Mouse (Mus musculus): ENCODE measurements at regions not wholly inside any gene's neighbourhood (a gene's known extent, or its start where the extent isn't known, plus 50 kb on each side); places are given as distances from the start of the nearest gene placed in this dataset.

GRCm38 (mm10) chr12:70696256-70696655 is 129.1 kb upstream of the Frmd6 start:
- Histone ChIP-seq H3K9ac (ENCODE audit: low read depth, low read length) (no peak overlapping the region), H3K9me3 (ENCODE audit: control insufficient read depth, low read length) (no peaks in the 10 kb centered on the region), H3K4me3 (ENCODE audit: low read depth, low read length) (no peak overlapping the region), H3K27me3 (replicated peaks; ENCODE audit: control insufficient read depth, insufficient read depth, low read length) (no peaks in the 10 kb centered on the region), H3K27ac (ENCODE audit: low read depth, low read length) (no peak overlapping the region), H3K4me1 (replicated peaks; ENCODE audit: control insufficient read depth, insufficient read depth, low read length) (no peaks in the 10 kb centered on the region), H3K4me2 (no peak overlapping the region), H3K36me3 (ENCODE audit: control insufficient read depth, insufficient read depth, low read length) (no peaks in the 10 kb centered on the region)
- WGBS: 81% methylated on average over 6 of the region's 6 CpGs
- DNase-seq (ENCODE audit: low spot score) (no peak), ATAC-seq (replicated peaks; ENCODE audit: low FRiP score) (no peak)

- Histone ChIP-seq H3K4me1 (replicated peaks; ENCODE audit: control insufficient read depth, insufficient read depth, low read length) (no peaks in the 10 kb centered on the region), H3K36me3 (ENCODE audit: control insufficient read depth, insufficient read depth, low read length) (no peaks in the 10 kb centered on the region), H3K9me3 (ENCODE audit: control insufficient read depth, low read length) (no peaks in the 10 kb centered on the region), H3K9ac (ENCODE audit: low read depth, low read length) (no peak overlapping the region), H3K27me3 (replicated peaks; ENCODE audit: control insufficient read depth, insufficient read depth, low read length) (no peaks in the 10 kb centered on the region), H3K27ac (ENCODE audit: low read depth, low read length) (no peak overlapping the region), H3K4me3 (ENCODE audit: low read depth, low read length) (no peak overlapping the region), H3K4me2 (no peak overlapping the region)
- no peak for ATAC-seq (replicated peaks; ENCODE audit: low FRiP score)
- 77% methylated on average over 6 of the region's 6 CpGs for WGBS
- DNase-seq (ENCODE audit: low spot score): no peak
Observed at GRCm38 (mm10) chr12:70698466-70698865, 126.8 kb upstream of the Frmd6 start.

GRCm38 (mm10) chr12:70702473-70702872 is 122.8 kb upstream of the Frmd6 start:
- Histone ChIP-seq H3K4me3 (ENCODE audit: low read depth, low read length) (no peak overlapping the region), H3K9ac (ENCODE audit: low read depth, low read length) (no peak overlapping the region), H3K9me3 (ENCODE audit: control insufficient read depth, low read length) (no peaks in the 10 kb centered on the region), H3K27me3 (replicated peaks; ENCODE audit: control insufficient read depth, insufficient read depth, low read length) (no peaks in the 10 kb centered on the region), H3K27ac (ENCODE audit: low read depth, low read length) (no peak overlapping the region), H3K36me3 (ENCODE audit: control insufficient read depth, insufficient read depth, low read length) (no peaks in the 10 kb centered on the region), H3K4me1 (replicated peaks; ENCODE audit: control insufficient read depth, insufficient read depth, low read length) (no peaks in the 10 kb centered on the region), H3K4me2 (no peak overlapping the region)
- DNase-seq (ENCODE audit: low spot score) (no peak), ATAC-seq (replicated peaks; ENCODE audit: low FRiP score) (no peak)
- WGBS: 73% methylated on average over 5 of the region's 5 CpGs

- DNase-seq (ENCODE audit: low spot score) (no peak), ATAC-seq (replicated peaks; ENCODE audit: low FRiP score) (0 out of 2 replicates have a peak, but pooled peaks have one; percentile 43)
- H3K4me1 ChIP-seq (replicated peaks; ENCODE audit: control insufficient read depth, insufficient read depth, low read length): peaks cover 3% of the 10 kb centered on the region; the same call in 1 of the 2 replicates
- 78% methylated on average over 11 of the region's 11 CpGs for WGBS
- H3K36me3 ChIP-seq (ENCODE audit: control insufficient read depth, insufficient read depth, low read length): no peaks in the 10 kb centered on the region
- no peak overlapping the region for H3K4me3 ChIP-seq (ENCODE audit: low read depth, low read length)
- H3K27me3 ChIP-seq (replicated peaks; ENCODE audit: control insufficient read depth, insufficient read depth, low read length): no peaks in the 10 kb centered on the region
- H3K9me3 ChIP-seq (ENCODE audit: control insufficient read depth, low read length): no peaks in the 10 kb centered on the region
- no peak overlapping the region for H3K9ac ChIP-seq (ENCODE audit: low read depth, low read length)
- H3K4me2 ChIP-seq: no peak overlapping the region
- H3K27ac ChIP-seq (ENCODE audit: low read depth, low read length): no peak overlapping the region
Observed at GRCm38 (mm10) chr12:70706806-70707628, 118.3 kb upstream of the Frmd6 start.

GRCm38 (mm10) chr12:70707629-70708289 is 117.6 kb upstream of the Frmd6 start:
- H3K4me2 ChIP-seq: no peak overlapping the region
- H3K27ac ChIP-seq (ENCODE audit: low read depth, low read length): peak overlapping the region; percentile 48; the same call in 1 of the 2 replicates
- peaks cover 3% of the 10 kb centered on the region; the same call in 1 of the 2 replicates for H3K4me1 ChIP-seq (replicated peaks; ENCODE audit: control insufficient read depth, insufficient read depth, low read length)
- H3K9ac ChIP-seq (ENCODE audit: low read depth, low read length): no peak overlapping the region
- peak; percentile 64 for ATAC-seq (replicated peaks; ENCODE audit: low FRiP score)
- no peaks in the 10 kb centered on the region for H3K27me3 ChIP-seq (replicated peaks; ENCODE audit: control insufficient read depth, insufficient read depth, low read length)
- no peak for DNase-seq (ENCODE audit: low spot score)
- H3K36me3 ChIP-seq (ENCODE audit: control insufficient read depth, insufficient read depth, low read length): no peaks in the 10 kb centered on the region
- no peaks in the 10 kb centered on the region for H3K9me3 ChIP-seq (ENCODE audit: control insufficient read depth, low read length)
- WGBS: 47% methylated on average over 6 of the region's 6 CpGs
- H3K4me3 ChIP-seq (ENCODE audit: low read depth, low read length): no peak overlapping the region

GRCm38 (mm10) chr12:70708290-70708668 is 117.0 kb upstream of the Frmd6 start:
- no peaks in the 10 kb centered on the region for H3K27me3 ChIP-seq (replicated peaks; ENCODE audit: control insufficient read depth, insufficient read depth, low read length)
- 82% methylated on average over 5 of the region's 5 CpGs for WGBS
- H3K9me3 ChIP-seq (ENCODE audit: control insufficient read depth, low read length): no peaks in the 10 kb centered on the region
- DNase-seq (ENCODE audit: low spot score): no peak
- H3K4me2 ChIP-seq: no peak overlapping the region
- H3K27ac ChIP-seq (ENCODE audit: low read depth, low read length): no peak overlapping the region; the same call in 1 of the 2 replicates
- no peak for ATAC-seq (replicated peaks; ENCODE audit: low FRiP score)
- H3K9ac ChIP-seq (ENCODE audit: low read depth, low read length): no peak overlapping the region
- H3K36me3 ChIP-seq (ENCODE audit: control insufficient read depth, insufficient read depth, low read length): no peaks in the 10 kb centered on the region
- H3K4me1 ChIP-seq (replicated peaks; ENCODE audit: control insufficient read depth, insufficient read depth, low read length): peaks cover 3% of the 10 kb centered on the region; the same call in 1 of the 2 replicates
- no peak overlapping the region for H3K4me3 ChIP-seq (ENCODE audit: low read depth, low read length)

GRCm38 (mm10) chr12:70710311-70710710 is 115.0 kb upstream of the Frmd6 start:
- no peaks in the 10 kb centered on the region for H3K36me3 ChIP-seq (ENCODE audit: control insufficient read depth, insufficient read depth, low read length)
- no peaks in the 10 kb centered on the region for H3K9me3 ChIP-seq (ENCODE audit: control insufficient read depth, low read length)
- no peak overlapping the region for H3K27ac ChIP-seq (ENCODE audit: low read depth, low read length)
- H3K9ac ChIP-seq (ENCODE audit: low read depth, low read length): no peak overlapping the region
- H3K4me2 ChIP-seq: no peak overlapping the region
- no peaks in the 10 kb centered on the region for H3K27me3 ChIP-seq (replicated peaks; ENCODE audit: control insufficient read depth, insufficient read depth, low read length)
- no peak overlapping the region for H3K4me3 ChIP-seq (ENCODE audit: low read depth, low read length)
- DNase-seq (ENCODE audit: low spot score) (no peak), ATAC-seq (replicated peaks; ENCODE audit: low FRiP score) (no peak)
- H3K4me1 ChIP-seq (replicated peaks; ENCODE audit: control insufficient read depth, insufficient read depth, low read length): peaks cover 6% of the 10 kb centered on the region; the same call in 1 of the 2 replicates
- WGBS: 86% methylated on average over 7 of the region's 7 CpGs

GRCm38 (mm10) chr12:70711030-70711429 is 114.3 kb upstream of the Frmd6 start:
- Histone ChIP-seq H3K9me3 (ENCODE audit: control insufficient read depth, low read length) (no peaks in the 10 kb centered on the region), H3K4me3 (ENCODE audit: low read depth, low read length) (no peak overlapping the region), H3K9ac (ENCODE audit: low read depth, low read length) (no peak overlapping the region), H3K4me2 (no peak overlapping the region), H3K27me3 (replicated peaks; ENCODE audit: control insufficient read depth, insufficient read depth, low read length) (no peaks in the 10 kb centered on the region), H3K36me3 (ENCODE audit: control insufficient read depth, insufficient read depth, low read length) (no peaks in the 10 kb centered on the region), H3K27ac (ENCODE audit: low read depth, low read length) (no peak overlapping the region), H3K4me1 (replicated peaks; ENCODE audit: control insufficient read depth, insufficient read depth, low read length) (peaks cover 6% of the 10 kb centered on the region; the same call in 1 of the 2 replicates)
- DNase-seq (ENCODE audit: low spot score) (no peak), ATAC-seq (replicated peaks; ENCODE audit: low FRiP score) (no peak)
- 62% methylated on average over 5 of the region's 5 CpGs for WGBS
